Mouse (Mus musculus) CH12.LX (cell line): ENCODE measurements around the gene Fam13a. TPM values are rescaled to one million over a fixed set of nuclear protein-coding genes. Genes with fewer than 3 reads are reported as not detected.

Experiments used
- DNase-seq: peaks from one replicate; pipeline ENCODE4 v3.0.0-alpha.2; 2013; ENCODE audit errors: extremely low read depth
- H3K27ac ChIP-seq: 2 replicates; pipeline ENCODE4 v1.5.1; 2012; ENCODE audit warnings: low read depth, mild to moderate bottlenecking, control low read depth, moderate library complexity; ENCODE audit not compliant: insufficient read depth
- H3K27me3 ChIP-seq: replicated peaks from 2 replicates; pipeline ENCODE3; 2012; ENCODE audit warnings: inconsistent platforms
- H3K36me3 ChIP-seq, 2 experiments: replicated peaks in 1 of 2; 2 replicates each; pipeline versions ENCODE3 to v1.6.1; 2012; ENCODE audit warnings: inconsistent platforms in 1 of 2, low read length in 1 of 2, mild to moderate bottlenecking in 1 of 2, mixed read lengths in 1 of 2, moderate library complexity in 1 of 2; ENCODE audit not compliant: control insufficient read depth in 1 of 2, insufficient read depth in 1 of 2
- H3K4me1 ChIP-seq, 2 experiments: 2 replicates each; pipeline ENCODE4 v1.6.1; 2012; ENCODE audit warnings: inconsistent platforms in 1 of 2, moderate library complexity in 1 of 2; ENCODE audit not compliant: insufficient read depth in 2 of 2, control insufficient read depth in 1 of 2
- H3K4me2 ChIP-seq: 2 replicates; pipeline ENCODE4 v1.6.1; 2012; ENCODE audit warnings: low read depth, mild to moderate bottlenecking, control low read depth; ENCODE audit not compliant: poor library complexity, insufficient read depth, severe bottlenecking
- H3K4me3 ChIP-seq, 3 experiments: fragments of 150-350 bp in 1 of 3; sonication (generic) in 1 of 3; replicated peaks in 1 of 3; 2 replicates each; pipeline versions ENCODE3 to v1.5.1; 2011 to 2012; ENCODE audit warnings: low read depth in 2 of 3, low read length in 2 of 3, mild to moderate bottlenecking in 2 of 3, moderate library complexity in 2 of 3, control low read depth in 1 of 3, improper control_type of control experiment in 1 of 3, inconsistent platforms in 1 of 3, mixed read lengths in 1 of 3; ENCODE audit not compliant: poor library complexity in 1 of 3
- H3K79me2 ChIP-seq: replicated peaks from 2 replicates; pipeline ENCODE4 v1.6.1; 2012; ENCODE audit warnings: mild to moderate bottlenecking, moderate library complexity; ENCODE audit not compliant: control insufficient read depth, poor library complexity, insufficient read depth, severe bottlenecking; ENCODE audit errors: extremely low read depth
- H3K9ac ChIP-seq: 2 replicates; pipeline ENCODE4 v1.6.1; 2012; ENCODE audit warnings: low read depth, mild to moderate bottlenecking, control low read depth, moderate library complexity; ENCODE audit not compliant: insufficient read depth
- H3K9me3 ChIP-seq: replicated peaks from 2 replicates; pipeline ENCODE3; 2012; ENCODE audit warnings: low read length, inconsistent platforms, mixed read lengths
- BHLHE40 ChIP-seq: IDR thresholded peaks from 2 replicates; pipeline ENCODE4 v1.6.1; 2011; ENCODE audit warnings: mild to moderate bottlenecking, low read depth, low read length, improper control_type of control experiment
- CHD1 ChIP-seq: IDR thresholded peaks from 2 replicates; pipeline ENCODE4 v1.6.1; 2012; ENCODE audit warnings: low read depth, low read length, improper control_type of control experiment, inconsistent platforms
- CTCF ChIP-seq, 2 experiments: IDR thresholded peaks in 1 of 2; conservative IDR thresholded peaks in 1 of 2; 2 replicates each; pipeline ENCODE4 v1.5.1; 2011 to 2012; ENCODE audit warnings: low read depth in 2 of 2, low read length in 2 of 2, improper control_type of control experiment in 1 of 2, inconsistent platforms in 1 of 2, mild to moderate bottlenecking in 1 of 2, moderate library complexity in 1 of 2
- E2F4 ChIP-seq: IDR thresholded peaks from 2 replicates; pipeline ENCODE4 v1.6.1; 2011; ENCODE audit warnings: low read depth, low read length, improper control_type of control experiment; ENCODE audit not compliant: insufficient replicate concordance
- EP300 ChIP-seq: IDR thresholded peaks from 2 replicates; pipeline ENCODE4 v1.6.1; 2011; ENCODE audit warnings: low read length, improper control_type of control experiment
- ETS1 ChIP-seq: conservative IDR thresholded peaks from 2 replicates; pipeline ENCODE4 v1.6.1; 2012; ENCODE audit warnings: low read depth, mild to moderate bottlenecking, inconsistent platforms, low read length, improper control_type of control experiment, moderate library complexity
- IRF4 ChIP-seq: IDR thresholded peaks from 2 replicates; pipeline ENCODE4 v1.6.1; 2014; ENCODE audit warnings: low read depth, mild to moderate bottlenecking, inconsistent platforms, low read length, improper control_type of control experiment
- KAT2A ChIP-seq: IDR thresholded peaks from 2 replicates; pipeline ENCODE4 v1.6.1; 2012; ENCODE audit warnings: low read length, improper control_type of control experiment, inconsistent platforms; ENCODE audit not compliant: insufficient replicate concordance
- MYC ChIP-seq: IDR thresholded peaks from 2 replicates; pipeline ENCODE4 v1.6.1; 2011; ENCODE audit warnings: low read depth, mild to moderate bottlenecking, improper control_type of control experiment, low read length
- NELFE ChIP-seq: IDR thresholded peaks from 2 replicates; pipeline ENCODE4 v1.6.1; 2011; ENCODE audit warnings: low read depth, low read length, improper control_type of control experiment
- NRF1 ChIP-seq: IDR thresholded peaks from 2 replicates; pipeline ENCODE4 v1.6.1; 2014; ENCODE audit warnings: low read depth, mild to moderate bottlenecking, inconsistent platforms, low read length, improper control_type of control experiment, moderate library complexity
- PAX5 ChIP-seq: IDR thresholded peaks from 2 replicates; pipeline ENCODE4 v1.6.1; 2012; ENCODE audit warnings: low read length, inconsistent platforms, mixed read lengths
- POLR2AphosphoS2 ChIP-seq: IDR thresholded peaks from 2 replicates; pipeline ENCODE4 v1.6.1; 2011; ENCODE audit warnings: low read depth, low read length, improper control_type of control experiment
- RAD21 ChIP-seq: IDR thresholded peaks from 2 replicates; pipeline ENCODE4 v1.6.1; 2011; ENCODE audit warnings: low read depth, mild to moderate bottlenecking, low read length, improper control_type of control experiment, moderate library complexity
- RCOR1 ChIP-seq: conservative IDR thresholded peaks from 2 replicates; pipeline ENCODE4 v1.6.1; 2012; ENCODE audit warnings: low read depth, mild to moderate bottlenecking, inconsistent platforms, low read length, improper control_type of control experiment
- SIN3A ChIP-seq: IDR thresholded peaks from 2 replicates; pipeline ENCODE4 v1.6.1; 2012; ENCODE audit warnings: low read length, improper control_type of control experiment, inconsistent platforms
- SMC3 ChIP-seq: IDR thresholded peaks from 2 replicates; pipeline ENCODE4 v1.6.1; 2011; ENCODE audit warnings: low read depth, low read length, improper control_type of control experiment
- TBP ChIP-seq: conservative IDR thresholded peaks from 2 replicates; pipeline ENCODE4 v1.6.1; 2011; ENCODE audit warnings: low read depth, low read length, improper control_type of control experiment
- TCF12 ChIP-seq: IDR thresholded peaks from 2 replicates; pipeline ENCODE4 v1.6.1; 2014; ENCODE audit warnings: low read depth, mild to moderate bottlenecking, inconsistent platforms, low read length, improper control_type of control experiment
- UBTF ChIP-seq: IDR thresholded peaks from 2 replicates; pipeline ENCODE4 v1.6.1; 2012; ENCODE audit warnings: low read depth, mild to moderate bottlenecking, inconsistent platforms, low read length, improper control_type of control experiment, moderate library complexity
- ZMIZ1 ChIP-seq: IDR thresholded peaks from 2 replicates; pipeline ENCODE4 v1.6.1; 2012; ENCODE audit warnings: low read depth, mild to moderate bottlenecking, inconsistent platforms, low read length, improper control_type of control experiment
- dilution Hi-C: fragments of 300-500 bp; cut with MboI; formaldehyde crosslinking; loops from 2 replicates; pipeline ENCODE4 v1.14.3; 2020; ENCODE audit warnings: low sequenced_read_pairs; ENCODE audit not compliant: extremely low pct_unique_long_range_greater_than_20kb, extremely low pct_ligation_motif_present
- in situ Hi-C: fragments of 300-500 bp; cut with MboI; formaldehyde crosslinking; loops from 3 replicates; pipeline ENCODE4 v1.14.3; 2019; ENCODE audit warnings: low sequenced_read_pairs, low pct_ligation_motif_present, low pct_unique_long_range_greater_than_20kb, mixed read lengths
- polyA plus RNA-seq: library from polyadenylated mRNA; unstranded; fragments of >175 nt; gene quantifications from 2 replicates; pipeline ENCODE4 v1.2.1, GENCODE M21; 2012; ENCODE audit warnings: low read depth; ENCODE audit not compliant: insufficient read length
- total RNA-seq, 2 experiments: library from RNA; depleted of rRNA; stranded (reverse); fragments of 300-350 nt in 1 of 2; fragments of >200 nt in 1 of 2; gene quantifications; 2 replicates each; pipeline ENCODE4 v1.2.3; 2012 to 2014

Gene Fam13a
- total and polyA plus RNA-seq, 3 experiments: 0.17 to 0.21 TPM; not detected in 1

GRCm38 (mm10) chr6:59031539-59031938 lies 7.2 kb upstream of the Fam13a start:
- Histone ChIP-seq H3K9ac (no peak overlapping the region), H3K4me2 (no peak overlapping the region), H3K4me1 (no peaks in the 10 kb centered on the region), H3K4me3 (no peak overlapping the region), H3K9me3 (no peaks in the 10 kb centered on the region)
- DNase-seq: no peak
- TF ChIP-seq SMC3: no peak
- TF ChIP-seq POLR2AphosphoS2: no peak
- TF ChIP-seq TBP: no peak
- TF ChIP-seq NELFE: no peak
- no peak for TF ChIP-seq CTCF (conservative IDR thresholded peaks at IDR 0.05 in 1 of 2, IDR thresholded peaks at IDR 0.05 in 1 of 2; ENCODE audit: low read depth in 2 of 2, low read length in 2 of 2)
- no peak for TF ChIP-seq E2F4
- TF ChIP-seq PAX5: no peak
- no peak for TF ChIP-seq CHD1
- TF ChIP-seq RAD21: no peak
- TF ChIP-seq EP300: no peak
- TF ChIP-seq TCF12: no peak
- TF ChIP-seq, all 38 proteins: peak for 0
- in situ Hi-C loops: no loop called here
- Histone ChIP-seq H3K27me3 (no peaks in the 10 kb centered on the region), H3K27ac (no peak overlapping the region), H3K36me3 (no peaks in the 10 kb centered on the region), H3K79me2 (no peaks in the 10 kb centered on the region)
- dilution Hi-C loops: no loop called here

- H3K27ac ChIP-seq: no peak overlapping the region
- no peaks in the 10 kb centered on the region for H3K9me3 ChIP-seq
- no peak for TF ChIP-seq ETS1
- TF ChIP-seq IRF4: no peak
- no peak for TF ChIP-seq UBTF
- no peak for TF ChIP-seq RCOR1
- no peak for TF ChIP-seq PAX5
- TF ChIP-seq BHLHE40: no peak
- TF ChIP-seq SMC3: no peak
- TF ChIP-seq ZMIZ1: no peak
- no peak for TF ChIP-seq TCF12
- TF ChIP-seq NRF1: no peak
- TF ChIP-seq SIN3A: no peak
- TF ChIP-seq TBP: no peak
- TF ChIP-seq KAT2A: no peak
- no peak for TF ChIP-seq MYC
- no peaks in the 10 kb centered on the region for H3K36me3 ChIP-seq
- H3K4me3 ChIP-seq: no peak overlapping the region
- H3K79me2 ChIP-seq: no peaks in the 10 kb centered on the region
- dilution Hi-C loops: no loop called here
- H3K9ac ChIP-seq: no peak overlapping the region
- H3K4me2 ChIP-seq: no peak overlapping the region
- no peaks in the 10 kb centered on the region for H3K27me3 ChIP-seq
- H3K4me1 ChIP-seq: no peaks in the 10 kb centered on the region
- DNase-seq: no peak
- in situ Hi-C loops: no loop called here
These were observed 6.3 kb upstream of the Fam13a start for GRCm38 (mm10) chr6:59030667-59031066.
